Mouse (Mus musculus) brown adipose tissue, adult 24 weeks (tissue): ENCODE data around the gene Srpk2. TPM values are rescaled to one million over a fixed set of nuclear protein-coding genes. Genes with fewer than 3 reads are reported as not detected.

Experiments
- H3K27ac ChIP-seq: fragments of 200-500 bp; replicated peaks from 2 replicates; pipeline ENCODE4 v1.5.1; 2012; ENCODE audit warnings: low read depth, mild to moderate bottlenecking, low read length
- H3K4me1 ChIP-seq: fragments of 200-500 bp; 2 replicates; pipeline ENCODE4 v1.6.1; 2012; ENCODE audit warnings: low read length, mixed read lengths; ENCODE audit not compliant: control insufficient read depth, insufficient read depth, insufficient read length
- H3K4me3 ChIP-seq: fragments of 200-500 bp; 2 replicates; pipeline ENCODE4 v1.5.1; 2012; ENCODE audit warnings: low read depth, mild to moderate bottlenecking, low read length, moderate library complexity; ENCODE audit not compliant: insufficient read depth
- polyA plus RNA-seq: library from polyadenylated mRNA; stranded (reverse); fragments of >200 nt; gene quantifications from 2 replicates; pipeline ENCODE4 v1.2.4, GENCODE M21; 2012; ENCODE audit not compliant: missing spikeins, insufficient read depth, insufficient read length

The Srpk2 gene
- polyA plus RNA-seq, 1 experiment = 17.0 TPM

- no peak overlapping the region for H3K27ac ChIP-seq
- no peak overlapping the region for H3K4me3 ChIP-seq
- 0 out of 2 replicates have a peak, but pooled peaks cover 3% of the 10 kb centered on the region for H3K4me1 ChIP-seq
Observed at GRCm38 (mm10) chr5:23521645-23522044, 162.8 kb downstream of the Srpk2 start.

GRCm38 (mm10) chr5:23519679-23520078, 164.7 kb downstream of the Srpk2 start:
- H3K4me3 ChIP-seq = no peak overlapping the region
- no peak overlapping the region for H3K27ac ChIP-seq
- 0 out of 2 replicates have a peak, but pooled peaks cover 3% of the 10 kb centered on the region for H3K4me1 ChIP-seq

DNA sequence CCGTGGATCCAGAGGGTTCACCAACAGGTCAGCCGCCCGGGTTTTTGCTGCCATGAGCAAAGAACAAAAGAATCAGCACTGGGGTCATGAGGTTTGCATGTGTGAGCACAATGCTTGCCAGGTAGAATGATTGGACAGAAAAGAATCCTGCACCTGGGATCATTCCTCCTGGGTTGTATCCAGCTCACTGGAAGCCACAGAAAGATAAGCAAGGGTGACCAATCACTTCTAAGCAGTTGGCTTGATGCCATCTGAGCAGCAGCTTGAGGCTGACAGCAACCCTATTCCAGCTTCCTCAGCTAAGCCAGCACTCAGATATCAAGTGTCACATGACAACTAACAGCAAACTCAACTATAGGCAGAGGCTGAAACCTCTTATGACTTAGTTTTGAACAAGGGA, 165.7 kb downstream of the Srpk2 start:
- H3K4me1 ChIP-seq = no peaks in the 10 kb centered on the region
- H3K27ac ChIP-seq = no peak overlapping the region
- H3K4me3 ChIP-seq = no peak overlapping the region

GRCm38 (mm10) chr5:23517839-23518238, 166.6 kb downstream of the Srpk2 start:
- Histone ChIP-seq H3K27ac (no peak overlapping the region), H3K4me1 (no peaks in the 10 kb centered on the region), H3K4me3 (no peak overlapping the region)

DNA sequence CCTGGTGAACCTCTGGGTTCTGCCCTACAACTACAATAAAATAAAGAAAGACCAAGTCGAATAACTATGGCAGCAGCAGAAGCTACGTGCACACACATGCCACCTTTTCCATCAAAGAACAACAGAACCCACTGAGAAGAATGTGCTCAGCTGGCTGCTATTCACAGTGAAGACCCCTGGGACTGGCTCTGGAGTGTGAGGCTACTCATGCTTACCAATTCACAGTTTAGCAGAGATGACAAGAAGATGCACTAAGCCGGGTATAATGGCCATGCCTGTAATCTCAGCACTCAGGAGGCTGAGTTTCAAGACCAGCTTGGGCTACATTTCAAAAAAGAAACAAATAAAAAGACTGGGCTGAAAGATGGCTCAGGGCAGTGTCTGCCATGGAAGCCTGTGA, 167.5 kb downstream of the Srpk2 start:
- Histone ChIP-seq H3K4me1 (no peaks in the 10 kb centered on the region), H3K4me3 (no peak overlapping the region), H3K27ac (no peak overlapping the region)

DNA sequence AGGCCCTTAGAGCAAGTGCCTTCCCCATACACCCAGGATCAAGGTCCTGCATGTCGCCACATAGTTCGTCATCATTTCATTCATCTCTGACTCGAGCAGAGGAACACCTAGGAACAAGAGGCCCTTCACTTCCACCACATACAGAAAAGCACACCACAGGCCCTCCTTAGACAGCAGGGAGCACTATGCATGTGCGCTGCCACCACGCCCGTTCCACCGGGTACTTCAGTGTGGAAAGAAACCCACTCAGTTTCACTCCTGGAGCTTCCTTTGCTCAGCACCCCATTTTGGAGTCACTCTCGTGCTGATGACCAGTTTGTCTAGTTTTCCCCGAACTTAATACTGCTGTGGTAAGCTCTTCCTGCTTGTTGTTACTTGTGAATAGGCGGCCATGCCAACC, 169.4 kb downstream of the Srpk2 start:
- Histone ChIP-seq H3K27ac (no peak overlapping the region), H3K4me1 (no peaks in the 10 kb centered on the region), H3K4me3 (no peak overlapping the region)

GRCm38 (mm10) chr5:23513468-23513867, 170.9 kb downstream of the Srpk2 start:
- H3K4me1 ChIP-seq = no peaks in the 10 kb centered on the region
- H3K27ac ChIP-seq = no peak overlapping the region
- H3K4me3 ChIP-seq = no peak overlapping the region

- no peak overlapping the region for H3K27ac ChIP-seq
- no peaks in the 10 kb centered on the region for H3K4me1 ChIP-seq
- H3K4me3 ChIP-seq = no peak overlapping the region
Observed at GRCm38 (mm10) chr5:23512556-23512955, 171.9 kb downstream of the Srpk2 start.

DNA sequence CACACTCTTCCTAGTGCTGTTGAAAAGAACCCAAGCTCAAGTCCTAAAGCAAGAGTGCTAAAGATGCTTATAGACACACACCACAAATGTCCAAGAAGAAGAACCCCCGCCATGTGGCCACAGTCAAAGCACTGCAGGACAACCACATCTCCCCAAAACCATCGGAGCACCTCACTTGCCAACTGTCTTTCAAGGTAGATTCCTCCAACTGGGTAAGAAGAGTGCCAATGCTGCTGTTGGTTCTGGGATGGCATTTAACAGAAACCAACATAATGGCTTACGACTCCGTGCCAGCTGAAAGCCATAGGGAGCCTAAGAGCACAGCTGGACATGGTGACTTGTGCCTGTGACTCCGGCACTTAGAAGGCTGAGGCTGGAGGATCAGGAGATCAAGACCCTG, 173.0 kb downstream of the Srpk2 start:
- Histone ChIP-seq H3K4me1 (no peaks in the 10 kb centered on the region), H3K4me3 (no peak overlapping the region), H3K27ac (no peak overlapping the region)

GRCm38 (mm10) chr5:23508630-23509029, 175.8 kb downstream of the Srpk2 start:
- Histone ChIP-seq H3K4me1 (no peaks in the 10 kb centered on the region), H3K27ac (no peak overlapping the region), H3K4me3 (no peak overlapping the region)

- H3K27ac ChIP-seq = no peak overlapping the region
- no peak overlapping the region for H3K4me3 ChIP-seq
- H3K4me1 ChIP-seq = no peaks in the 10 kb centered on the region
Observed at GRCm38 (mm10) chr5:23507210-23507609, 177.2 kb downstream of the Srpk2 start.

- Histone ChIP-seq H3K4me3 (no peak overlapping the region), H3K27ac (no peak overlapping the region), H3K4me1 (no peaks in the 10 kb centered on the region)
Observed at GRCm38 (mm10) chr5:23505578-23505977, 178.8 kb downstream of the Srpk2 start.

DNA sequence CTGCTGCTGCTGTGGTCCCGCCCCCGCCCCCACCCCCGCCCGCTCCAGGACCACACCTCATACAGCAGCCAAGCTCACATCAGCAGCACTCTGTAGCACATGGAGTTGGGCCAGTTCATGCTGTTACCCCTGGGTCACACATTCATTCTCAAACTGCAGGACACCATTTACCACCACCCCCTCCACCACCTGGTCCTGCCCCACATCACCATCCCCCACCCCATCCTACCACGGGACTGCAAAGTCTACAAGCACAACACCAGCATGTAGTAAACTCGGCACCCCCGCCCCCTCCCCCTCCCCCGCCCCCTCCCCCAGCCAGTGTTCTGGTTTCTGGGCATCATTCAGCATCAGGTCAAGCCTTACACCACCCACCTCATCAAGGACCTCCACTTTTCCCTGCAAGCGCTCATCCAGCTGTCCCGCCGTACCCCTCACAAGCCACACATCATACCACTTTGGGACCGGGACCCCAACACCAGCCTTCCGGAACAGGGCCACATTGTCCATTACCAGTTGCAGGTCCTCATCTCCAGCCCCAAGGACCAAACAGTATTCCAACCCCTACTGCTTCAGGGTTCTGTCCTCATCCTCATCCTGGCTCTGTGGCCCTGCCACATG, 182.0 kb downstream of the Srpk2 start:
- Histone ChIP-seq H3K4me3 (no peak overlapping the region), H3K4me1 (no peaks in the 10 kb centered on the region), H3K27ac (no peak overlapping the region)

- no peak overlapping the region for H3K4me3 ChIP-seq
- no peaks in the 10 kb centered on the region for H3K4me1 ChIP-seq
- H3K27ac ChIP-seq = no peak overlapping the region
Observed at GRCm38 (mm10) chr5:23501582-23502316, 182.7 kb downstream of the Srpk2 start.

- no peaks in the 10 kb centered on the region for H3K4me1 ChIP-seq
- H3K27ac ChIP-seq = no peak overlapping the region
- no peak overlapping the region for H3K4me3 ChIP-seq
Observed at GRCm38 (mm10) chr5:23500715-23501114, 183.7 kb downstream of the Srpk2 start.

GRCm38 (mm10) chr5:23499257-23499656, 185.2 kb downstream of the Srpk2 start:
- Histone ChIP-seq H3K4me3 (no peak overlapping the region), H3K4me1 (no peaks in the 10 kb centered on the region), H3K27ac (no peak overlapping the region)
